Mouse (Mus musculus): ENCODE measurements at regions not wholly inside any gene's neighbourhood (a gene's known extent, or its start where the extent isn't known, plus 50 kb on each side); places are given as distances from the start of the nearest gene placed in this dataset.
A peak's percentile ranks its signal among the peaks of the same experiment; 100 is the strongest.

- Histone ChIP-seq H3K36me3 (ENCODE audit: control insufficient read depth, insufficient read depth) (no peaks in the 10 kb centered on the region), H3K4me3 (ENCODE audit: insufficient read depth, poor library complexity, severe bottlenecking) (no peak overlapping the region), H3K27me3 (ENCODE audit: control insufficient read depth, insufficient read depth, insufficient read length) (no peaks in the 10 kb centered on the region), H3K79me3 (ENCODE audit: low read depth) (no peaks in the 10 kb centered on the region), H3K79me2 (ENCODE audit: control insufficient read depth, insufficient read depth) (no peaks in the 10 kb centered on the region), H3ac (ENCODE audit: control insufficient read depth, insufficient read length, low read depth) (no peak overlapping the region)
- TF ChIP-seq FOSL1 (IDR thresholded peaks at IDR 0.05; ENCODE audit: insufficient read depth, low read length, poor library complexity, severe bottlenecking) (no peak), USF1 (IDR thresholded peaks at IDR 0.05; ENCODE audit: low read depth) (no peak), MAX (IDR thresholded peaks at IDR 0.05) (no peak), MYOG (IDR thresholded peaks at IDR 0.05; ENCODE audit: control insufficient read depth, extremely low read depth, insufficient read length) (no peak), MYOD1 (IDR thresholded peaks at IDR 0.05; ENCODE audit: control insufficient read depth, insufficient read length, low read depth) (no peak), CEBPB (IDR thresholded peaks at IDR 0.05; ENCODE audit: low read depth) (no peak), CTCF (IDR thresholded peaks at IDR 0.05; ENCODE audit: control insufficient read depth, insufficient read depth, insufficient read length) (no peak)
Measured at GRCm38 (mm10) chr3:120123155-120123554, 338.9 kb upstream of the Ptbp2 start.

GRCm38 (mm10) chr3:120083171-120083932, 299.1 kb upstream of the Ptbp2 start:
- no peaks in the 10 kb centered on the region for H3K79me3 ChIP-seq (ENCODE audit: low read depth)
- H3K79me2 ChIP-seq (ENCODE audit: control insufficient read depth, insufficient read depth), result no peaks in the 10 kb centered on the region
- TF ChIP-seq MAX (IDR thresholded peaks at IDR 0.05) (no peak), MYOD1 (IDR thresholded peaks at IDR 0.05; ENCODE audit: control insufficient read depth, insufficient read length, low read depth) (no peak), MYOG (IDR thresholded peaks at IDR 0.05; ENCODE audit: control insufficient read depth, extremely low read depth, insufficient read length) (no peak), CEBPB (IDR thresholded peaks at IDR 0.05; ENCODE audit: low read depth) (no peak), FOSL1 (IDR thresholded peaks at IDR 0.05; ENCODE audit: insufficient read depth, low read length, poor library complexity, severe bottlenecking) (no peak), USF1 (IDR thresholded peaks at IDR 0.05; ENCODE audit: low read depth) (no peak), CTCF (IDR thresholded peaks at IDR 0.05; ENCODE audit: control insufficient read depth, insufficient read depth, insufficient read length) (no peak)
- H3ac ChIP-seq (ENCODE audit: control insufficient read depth, insufficient read length, low read depth), result no peak overlapping the region
- H3K27me3 ChIP-seq (ENCODE audit: control insufficient read depth, insufficient read depth, insufficient read length), result no peaks in the 10 kb centered on the region
- H3K36me3 ChIP-seq (ENCODE audit: control insufficient read depth, insufficient read depth), result no peaks in the 10 kb centered on the region
- no peak overlapping the region for H3K4me3 ChIP-seq (ENCODE audit: insufficient read depth, poor library complexity, severe bottlenecking)

- Histone ChIP-seq H3K79me3 (ENCODE audit: low read depth) (no peaks in the 10 kb centered on the region), H3K4me3 (ENCODE audit: insufficient read depth, poor library complexity, severe bottlenecking) (no peak overlapping the region), H3ac (ENCODE audit: control insufficient read depth, insufficient read length, low read depth) (no peak overlapping the region), H3K79me2 (ENCODE audit: control insufficient read depth, insufficient read depth) (no peaks in the 10 kb centered on the region), H3K27me3 (ENCODE audit: control insufficient read depth, insufficient read depth, insufficient read length) (no peaks in the 10 kb centered on the region), H3K36me3 (ENCODE audit: control insufficient read depth, insufficient read depth) (no peaks in the 10 kb centered on the region)
- TF ChIP-seq CTCF (IDR thresholded peaks at IDR 0.05; ENCODE audit: control insufficient read depth, insufficient read depth, insufficient read length), result no peak
- TF ChIP-seq USF1 (IDR thresholded peaks at IDR 0.05; ENCODE audit: low read depth), result peak; percentile 63
- TF ChIP-seq MAX (IDR thresholded peaks at IDR 0.05), result no peak
- TF ChIP-seq MYOD1 (IDR thresholded peaks at IDR 0.05; ENCODE audit: control insufficient read depth, insufficient read length, low read depth), result no peak
Measured at GRCm38 (mm10) chr3:120073528-120073927, 289.3 kb upstream of the Ptbp2 start.

GRCm38 (mm10) chr3:120065714-120066113, 281.4 kb upstream of the Ptbp2 start:
- TF ChIP-seq CTCF (IDR thresholded peaks at IDR 0.05; ENCODE audit: control insufficient read depth, insufficient read depth, insufficient read length), result no peak
- no peak for TF ChIP-seq MYOD1 (IDR thresholded peaks at IDR 0.05; ENCODE audit: control insufficient read depth, insufficient read length, low read depth)
- no peak for TF ChIP-seq MYOG (IDR thresholded peaks at IDR 0.05; ENCODE audit: control insufficient read depth, extremely low read depth, insufficient read length)
- no peak for TF ChIP-seq MAX (IDR thresholded peaks at IDR 0.05)
- TF ChIP-seq USF1 (IDR thresholded peaks at IDR 0.05; ENCODE audit: low read depth), result no peak
- TF ChIP-seq FOSL1 (IDR thresholded peaks at IDR 0.05; ENCODE audit: insufficient read depth, low read length, poor library complexity, severe bottlenecking), result no peak
- no peak for TF ChIP-seq CEBPB (IDR thresholded peaks at IDR 0.05; ENCODE audit: low read depth)
- H3ac ChIP-seq (ENCODE audit: control insufficient read depth, insufficient read length, low read depth), result no peak overlapping the region
- H3K4me3 ChIP-seq (ENCODE audit: insufficient read depth, poor library complexity, severe bottlenecking), result no peak overlapping the region
- H3K27me3 ChIP-seq (ENCODE audit: control insufficient read depth, insufficient read depth, insufficient read length), result no peaks in the 10 kb centered on the region
- no peaks in the 10 kb centered on the region for H3K79me3 ChIP-seq (ENCODE audit: low read depth)
- H3K79me2 ChIP-seq (ENCODE audit: control insufficient read depth, insufficient read depth), result no peaks in the 10 kb centered on the region
- no peaks in the 10 kb centered on the region for H3K36me3 ChIP-seq (ENCODE audit: control insufficient read depth, insufficient read depth)

DNA sequence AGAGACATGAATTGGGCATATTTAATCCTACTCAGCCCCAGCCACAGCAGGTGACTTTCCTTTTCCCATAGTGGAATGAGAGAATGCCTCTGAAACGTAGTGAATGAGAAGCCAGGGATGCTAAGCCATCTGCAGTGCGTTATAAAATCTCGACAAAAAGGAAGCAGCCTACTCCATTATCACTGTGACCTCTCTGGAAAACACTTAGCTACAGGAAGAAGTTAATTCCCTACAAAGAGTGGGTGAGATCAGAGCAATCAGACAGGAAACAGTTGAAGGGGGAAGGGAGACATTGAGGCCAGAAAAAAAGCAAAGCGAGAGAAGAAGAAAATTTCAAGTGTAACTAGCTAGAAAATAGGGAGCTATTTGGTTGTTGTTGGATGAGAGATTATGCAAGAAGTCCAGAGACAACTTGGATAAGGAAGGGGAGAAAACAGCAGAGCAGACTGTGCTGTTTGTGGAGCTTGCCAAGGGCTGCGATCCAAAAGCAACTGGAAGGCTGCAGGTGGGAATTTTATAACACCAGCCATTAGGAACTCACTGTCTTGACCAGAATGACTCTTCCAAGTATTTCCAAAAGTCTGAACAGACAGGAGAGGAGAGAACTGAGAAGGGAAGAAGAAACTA, 280.7 kb upstream of the Ptbp2 start:
- Histone ChIP-seq H3K36me3 (ENCODE audit: control insufficient read depth, insufficient read depth) (no peaks in the 10 kb centered on the region), H3ac (ENCODE audit: control insufficient read depth, insufficient read length, low read depth) (no peak overlapping the region), H3K27me3 (ENCODE audit: control insufficient read depth, insufficient read depth, insufficient read length) (no peaks in the 10 kb centered on the region), H3K79me2 (ENCODE audit: control insufficient read depth, insufficient read depth) (no peaks in the 10 kb centered on the region), H3K4me3 (ENCODE audit: insufficient read depth, poor library complexity, severe bottlenecking) (no peak overlapping the region), H3K79me3 (ENCODE audit: low read depth) (no peaks in the 10 kb centered on the region)
- TF ChIP-seq MAX (IDR thresholded peaks at IDR 0.05) (no peak), USF1 (IDR thresholded peaks at IDR 0.05; ENCODE audit: low read depth) (no peak), MYOG (IDR thresholded peaks at IDR 0.05; ENCODE audit: control insufficient read depth, extremely low read depth, insufficient read length) (no peak), CEBPB (IDR thresholded peaks at IDR 0.05; ENCODE audit: low read depth) (no peak), CTCF (IDR thresholded peaks at IDR 0.05; ENCODE audit: control insufficient read depth, insufficient read depth, insufficient read length) (no peak), FOSL1 (IDR thresholded peaks at IDR 0.05; ENCODE audit: insufficient read depth, low read length, poor library complexity, severe bottlenecking) (no peak), MYOD1 (IDR thresholded peaks at IDR 0.05; ENCODE audit: control insufficient read depth, insufficient read length, low read depth) (no peak)

All from C2C12 (cell line).